ENCODE assay signal across 9 mouse cellular contexts in genomic region chr11:44740278-44741041, GRCm38 (mm10).
DNase-seq lines count a peak whose midpoint lies in the region; ATAC-seq and TF ChIP-seq lines count a peak whose summit lies in the region.
"Had no signal": no experiment of that assay in that cellular context is flagged by ENCODE, and none has a peak within 500 bp of the region (broad histone marks: within the 10 kb centered on the region; RNA-seq: fewer than 3 reads in every experiment).

No protein-coding gene starts in this region.

- peak; percentile 72 for DNase-seq in heart, adult 8-10 months (ENCODE audit: low spot score)
- no peak for DNase-seq in heart, postnatal 25 days (ENCODE audit: low spot score)
- DNase-seq in embryo, embryonic 11 days = peak; percentile 41
- DNase-seq in heart, postnatal 0 days (ENCODE audit: low spot score) = peak; percentile 49
- no peak for DNase-seq in gastrocnemius, postnatal 4 days (ENCODE audit: low spot score in 2 of 2)
- DNase-seq in MN1 (ENCODE audit: low spot score) = no peak

- H3K27me3 ChIP-seq in heart, postnatal 0 days (ENCODE audit: control insufficient read depth, insufficient read depth, low read length) = no peaks in the 10 kb centered on the region
- no peaks in the 10 kb centered on the region for H3K27me3 ChIP-seq in midbrain, embryonic 12.5 days
- no peaks in the 10 kb centered on the region for H3K27me3 ChIP-seq in intestine, postnatal 0 days (replicated peaks; ENCODE audit: control insufficient read depth, insufficient read depth, low read length)
- H3K27me3 ChIP-seq: liver, embryonic 15.5 days had no signal

- no peak for TF ChIP-seq EP300 in heart, postnatal 0 days (IDR thresholded peaks at IDR 0.05; ENCODE audit: low read depth)

- H3K9me3 ChIP-seq in heart, postnatal 0 days (replicated peaks; ENCODE audit: control insufficient read depth, low read length) = no peaks in the 10 kb centered on the region
- H3K9me3 ChIP-seq in midbrain, embryonic 12.5 days = no peaks in the 10 kb centered on the region
- H3K9me3 ChIP-seq in intestine, postnatal 0 days (ENCODE audit: control insufficient read depth) = no peaks in the 10 kb centered on the region
- H3K9me3 ChIP-seq: liver, embryonic 15.5 days had no signal

- H3K36me3 ChIP-seq in heart, postnatal 0 days (replicated peaks; ENCODE audit: control insufficient read depth, insufficient read depth, low read length) = no peaks in the 10 kb centered on the region
- H3K36me3 ChIP-seq in midbrain, embryonic 12.5 days = no peaks in the 10 kb centered on the region
- H3K36me3 ChIP-seq in intestine, postnatal 0 days (ENCODE audit: control insufficient read depth, insufficient read depth) = no peaks in the 10 kb centered on the region
- H3K36me3 ChIP-seq: liver, embryonic 15.5 days had no signal

- H3K4me1 ChIP-seq in heart, postnatal 0 days (ENCODE audit: control insufficient read depth, insufficient read depth) = 0 out of 2 replicates have a peak, but pooled peaks cover 3% of the 10 kb centered on the region
- peaks cover 24% of the 10 kb centered on the region for H3K4me1 ChIP-seq in midbrain, embryonic 12.5 days
- H3K4me1 ChIP-seq in intestine, postnatal 0 days (replicated peaks; ENCODE audit: control insufficient read depth, insufficient read depth, low read length) = no peaks in the 10 kb centered on the region
- H3K4me1 ChIP-seq: liver, embryonic 15.5 days had no signal

- peak; percentile 55; the same call in 1 of the 2 replicates for ATAC-seq in heart, postnatal 0 days (ENCODE audit: insufficient read depth, low read depth)
- ATAC-seq in midbrain, embryonic 12.5 days (ENCODE audit: low FRiP score, low read depth) = peak; percentile 32; the same call in 1 of the 2 replicates
- no peak for ATAC-seq in intestine, postnatal 0 days

- TF ChIP-seq CTCF in heart, postnatal 0 days (IDR thresholded peaks at IDR 0.05; ENCODE audit: low read depth) = no peak
- TF ChIP-seq CTCF in intestine, postnatal 0 days (IDR thresholded peaks at IDR 0.05; ENCODE audit: low read depth) = no peak

- WGBS in heart, postnatal 0 days = 29% methylated on average over 6 of the region's 6 CpGs
- WGBS in midbrain, embryonic 12.5 days = 12% methylated on average over 6 of the region's 6 CpGs
- WGBS in intestine, postnatal 0 days = 28% methylated on average over 6 of the region's 6 CpGs

- peak overlapping the region; percentile 44 for H3K4me2 ChIP-seq in heart, postnatal 0 days (ENCODE audit: low read depth, low read length)
- peak overlapping the region; percentile 31 for H3K4me2 ChIP-seq in midbrain, embryonic 12.5 days (replicated peaks)
- H3K4me2 ChIP-seq in intestine, postnatal 0 days (replicated peaks; ENCODE audit: low read depth) = no peak overlapping the region
- H3K4me2 ChIP-seq: liver, embryonic 15.5 days had no signal

- H3K27ac ChIP-seq in heart, postnatal 0 days (ENCODE audit: low read depth) = peak overlapping the region; percentile 67
- peak overlapping the region; percentile 81 for H3K27ac ChIP-seq in midbrain, embryonic 12.5 days (replicated peaks)
- no peak overlapping the region for H3K27ac ChIP-seq in intestine, postnatal 0 days (ENCODE audit: low read depth, low read length)
- H3K27ac ChIP-seq: liver, embryonic 15.5 days had no signal

- H3K9ac ChIP-seq in heart, postnatal 0 days (replicated peaks; ENCODE audit: low read depth, low read length) = no peak overlapping the region
- no peak overlapping the region for H3K9ac ChIP-seq in midbrain, embryonic 12.5 days (replicated peaks)
- no peak overlapping the region for H3K9ac ChIP-seq in intestine, postnatal 0 days (ENCODE audit: low read depth, low read length)
- H3K9ac ChIP-seq: liver, embryonic 15.5 days had no signal

- intact Hi-C loops in heart, postnatal 25 days (cut with DNase I) = loop anchor here (10.0 kb wide), 1 partner anchor 234 kb away; no protein-coding TSS in a partner anchor

- H3K4me3 ChIP-seq in heart, postnatal 0 days (ENCODE audit: low read depth, low read length) = no peak overlapping the region
- no peak overlapping the region for H3K4me3 ChIP-seq in midbrain, embryonic 12.5 days
- H3K4me3 ChIP-seq in intestine, postnatal 0 days (ENCODE audit: low read depth, low read length) = no peak overlapping the region
- H3K4me3 ChIP-seq: liver, embryonic 15.5 days had no signal

Comparison
In these comparisons a context has a peak if more than half of its experiments do, and no peak if none do; other contexts are left out.
1. DNase-seq: peak in heart, adult 8-10 months (single experiment), embryo, embryonic 11 days (single experiment) and heart, postnatal 0 days (single experiment); none in heart, postnatal 25 days (single experiment), gastrocnemius, postnatal 4 days (0 of 2) and MN1 (single experiment).